Mouse (Mus musculus) hematopoietic stem cell, adult 5-6 weeks (primary cell): ENCODE data around the gene Atp1a2. TPM values are rescaled to one million over a fixed set of nuclear protein-coding genes. Genes with fewer than 3 reads are reported as not detected.

Experiments used
- ATAC-seq, 2 experiments: fragments of 125-278 bp in 1 of 2; replicated peaks in 1 of 2; 2 replicates each; pipeline ENCODE4 v1.8.0; 2016 to 2017; ENCODE audit warnings: inconsistent platforms in 2 of 2, mild to moderate bottlenecking in 2 of 2, moderate number of reproducible peaks in 2 of 2, low read depth in 1 of 2, moderate TSS enrichment in 1 of 2; ENCODE audit not compliant: low FRiP score in 2 of 2, poor library complexity in 2 of 2, severe bottlenecking in 2 of 2, insufficient read depth in 1 of 2, low TSS enrichment in 1 of 2
- total RNA-seq: library from RNA; stranded (forward); fragments of 172-1452, 232-1000 nt; gene quantifications from 2 replicates; pipeline ENCODE4 v1.2.3, GENCODE M21; 2017

Atp1a2 gene
- total RNA-seq, 1 experiment from 2014 or later, result not detected

DNA sequence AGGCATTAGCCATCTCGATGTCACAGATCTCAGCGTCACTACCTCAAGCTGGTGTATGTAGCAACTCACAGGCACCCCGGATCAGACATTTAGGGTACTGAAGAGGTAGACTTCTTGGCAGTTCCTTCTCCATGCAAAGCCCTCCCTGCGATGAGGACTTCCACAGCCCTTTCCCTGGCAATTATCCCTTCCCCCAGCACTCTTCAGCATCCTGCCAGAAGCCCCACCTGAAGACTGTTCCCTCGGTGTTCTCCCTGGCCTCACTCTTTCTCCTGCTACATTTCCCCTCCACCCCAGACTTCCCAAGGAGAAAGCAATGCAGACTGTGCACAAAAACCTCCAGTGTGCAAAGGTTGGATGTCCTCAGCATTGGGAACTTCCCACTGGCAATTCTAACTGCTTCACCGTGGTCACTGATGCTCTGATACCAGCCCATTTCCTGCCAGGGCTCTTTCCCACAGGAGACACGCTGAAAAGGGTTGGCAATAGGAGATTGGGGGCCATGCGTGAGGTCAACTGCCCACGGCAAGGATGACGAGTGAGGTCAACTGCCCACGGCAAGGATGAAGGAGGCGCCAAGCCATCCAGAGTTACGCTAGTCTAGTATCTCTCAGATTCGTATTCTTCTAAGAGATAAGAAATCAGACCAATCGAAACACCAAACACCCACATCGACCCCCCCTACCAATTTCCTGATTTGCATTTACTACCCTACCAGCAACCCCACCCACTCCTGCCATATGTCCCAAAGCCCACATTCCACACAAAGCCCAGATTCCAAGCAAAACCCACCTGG, 29.5 kb upstream of the Atp1a2 start:
- ATAC-seq, result no peak

- no peak for ATAC-seq
These were observed 28.8 kb upstream of the Atp1a2 start for GRCm38 (mm10) chr1:172326684-172327083.

DNA sequence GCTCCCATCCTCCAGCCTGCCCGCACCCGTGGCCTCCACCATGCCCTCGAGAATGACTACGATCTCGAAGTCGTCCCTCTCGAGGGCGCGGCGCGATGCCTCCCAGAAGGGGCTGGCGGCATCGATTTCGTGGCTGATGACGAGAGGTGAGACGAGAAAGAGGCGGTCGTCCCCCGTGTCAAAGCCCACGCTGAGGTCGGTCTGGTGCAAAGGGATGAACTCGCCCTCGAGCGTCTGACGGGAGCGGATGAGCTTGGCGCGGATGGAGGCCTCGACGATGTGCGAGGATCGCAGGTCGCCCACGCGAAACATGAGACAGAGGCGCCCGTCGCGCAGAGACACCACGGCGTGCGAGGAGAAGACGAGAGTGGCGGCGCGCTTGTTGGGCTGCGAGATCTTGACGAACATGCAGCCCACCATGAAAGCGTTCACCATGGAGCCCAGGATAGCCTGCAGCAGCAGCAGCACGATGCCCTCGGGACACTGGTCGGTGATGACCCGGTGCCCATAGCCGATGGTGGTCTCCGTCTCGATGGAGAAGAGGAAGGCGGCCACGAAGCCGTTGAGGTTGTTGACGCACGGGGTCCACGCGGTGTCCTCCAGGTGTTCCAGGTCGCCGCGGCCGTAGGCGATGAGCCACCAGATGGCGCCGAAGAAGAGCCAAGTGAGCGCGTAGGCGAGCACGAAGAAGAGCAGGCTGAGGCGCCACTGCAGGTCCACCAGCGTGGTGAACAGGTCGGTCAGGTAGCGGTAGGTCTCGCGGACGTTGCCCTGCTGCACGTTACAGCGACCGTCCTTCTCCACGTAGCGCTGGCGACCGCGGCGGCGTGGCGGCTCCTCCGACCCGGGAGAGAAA, 28.0 kb upstream of the Atp1a2 start:
- ATAC-seq, result peak; percentile 72 to 84

DNA sequence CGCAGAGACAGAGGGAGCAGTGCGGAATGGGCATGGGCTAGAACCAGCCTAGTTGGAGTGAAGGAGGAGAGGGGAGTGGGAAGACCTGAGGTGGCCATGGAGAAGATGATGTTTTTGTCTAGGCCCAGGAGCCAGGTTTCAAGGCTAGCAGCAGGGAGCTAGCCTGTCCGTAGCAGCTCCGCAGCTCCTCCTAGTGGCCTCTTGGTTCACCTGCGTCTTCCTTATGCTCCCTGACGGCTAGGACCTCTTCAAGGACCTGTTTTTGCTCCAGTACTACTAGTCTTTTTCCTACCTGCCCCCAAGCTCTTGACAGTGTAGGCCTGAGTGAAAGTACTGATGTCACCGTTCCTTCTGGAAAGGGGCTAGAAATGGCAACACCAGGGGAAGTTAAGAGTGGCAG, 26.9 kb upstream of the Atp1a2 start:
- ATAC-seq, result peak; percentile 73 to 86

DNA sequence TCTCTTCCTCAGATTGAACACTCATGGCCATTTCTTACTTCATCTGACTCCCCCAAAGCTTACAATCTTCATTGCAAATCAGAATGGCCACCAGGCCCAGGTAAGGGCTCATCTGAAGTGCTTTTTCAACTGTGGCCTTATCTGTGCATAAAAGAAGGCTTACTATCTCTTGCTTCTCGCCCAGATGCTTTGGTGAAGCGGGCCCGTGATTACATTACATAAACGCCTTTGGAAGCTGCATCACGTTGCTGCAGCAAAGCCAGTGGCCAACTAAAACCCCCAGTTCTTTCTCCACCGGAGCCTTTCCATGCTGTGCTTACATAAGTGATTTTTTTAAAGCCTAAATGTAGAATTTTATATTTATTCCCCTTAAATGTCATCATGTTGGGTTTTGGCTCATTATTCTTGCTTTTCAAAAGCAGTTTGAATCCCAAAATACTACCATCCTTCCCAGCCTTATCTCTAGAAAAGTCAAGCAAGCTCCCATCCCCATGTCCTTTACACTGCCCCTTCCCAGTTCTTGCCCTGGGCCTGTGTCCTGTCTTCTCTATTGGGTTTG, 26.0 kb upstream of the Atp1a2 start:
- no peak for ATAC-seq

DNA sequence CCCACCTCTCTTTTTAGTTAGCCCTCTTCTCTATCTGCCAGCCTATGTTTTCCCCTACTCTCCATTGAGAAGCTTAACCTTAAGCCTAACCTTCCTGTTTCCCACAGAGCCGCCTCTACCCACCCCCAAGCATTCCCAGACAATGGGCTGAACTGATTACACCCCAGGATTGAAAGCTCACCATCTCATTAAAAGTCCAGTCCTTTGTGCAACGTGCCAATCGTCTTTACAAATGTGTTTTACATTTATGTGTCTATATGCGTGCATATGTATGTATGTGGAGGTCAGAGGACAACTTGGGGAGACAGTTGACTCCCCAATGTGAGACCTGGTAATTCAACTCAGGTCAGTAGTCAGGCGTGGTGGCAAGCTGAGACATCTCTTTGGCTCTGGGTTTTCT, 25.4 kb upstream of the Atp1a2 start:
- no peak for ATAC-seq

- no peak for ATAC-seq
These were observed 24.9 kb upstream of the Atp1a2 start for GRCm38 (mm10) chr1:172322725-172323124.

- ATAC-seq, result no peak
These were observed 22.1 kb upstream of the Atp1a2 start for GRCm38 (mm10) chr1:172319921-172320411.

- ATAC-seq, result no peak
These were observed 21.5 kb upstream of the Atp1a2 start for GRCm38 (mm10) chr1:172319346-172319745.

DNA sequence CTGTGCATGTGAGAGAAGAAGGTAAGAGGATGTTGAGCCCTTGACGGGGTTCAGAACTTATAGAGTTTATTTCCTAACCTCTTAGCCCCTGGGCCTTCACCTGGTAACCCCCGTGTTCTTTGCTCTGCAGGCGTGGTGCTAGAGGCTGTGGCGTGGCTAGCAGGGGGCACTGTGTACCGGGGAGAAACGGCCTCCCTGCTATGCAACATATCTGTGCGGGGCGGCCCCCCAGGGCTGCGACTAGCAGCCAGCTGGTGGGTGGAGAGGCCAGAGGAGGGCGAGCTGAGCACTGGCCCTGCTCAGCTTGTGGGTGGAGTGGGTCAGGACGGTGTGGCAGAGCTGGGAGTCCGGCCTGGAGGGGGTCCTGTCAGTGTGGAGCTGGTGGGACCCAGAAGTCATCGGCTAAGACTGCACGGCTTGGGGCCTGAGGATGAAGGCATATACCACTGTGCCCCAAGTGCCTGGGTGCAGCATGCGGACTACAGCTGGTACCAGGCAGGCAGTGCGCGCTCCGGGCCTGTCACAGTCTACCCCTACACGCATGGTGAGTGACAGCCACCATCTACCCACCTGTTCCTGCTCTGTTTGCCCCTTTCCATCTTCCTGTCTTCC, 20.7 kb upstream of the Atp1a2 start:
- ATAC-seq, result no peak

DNA sequence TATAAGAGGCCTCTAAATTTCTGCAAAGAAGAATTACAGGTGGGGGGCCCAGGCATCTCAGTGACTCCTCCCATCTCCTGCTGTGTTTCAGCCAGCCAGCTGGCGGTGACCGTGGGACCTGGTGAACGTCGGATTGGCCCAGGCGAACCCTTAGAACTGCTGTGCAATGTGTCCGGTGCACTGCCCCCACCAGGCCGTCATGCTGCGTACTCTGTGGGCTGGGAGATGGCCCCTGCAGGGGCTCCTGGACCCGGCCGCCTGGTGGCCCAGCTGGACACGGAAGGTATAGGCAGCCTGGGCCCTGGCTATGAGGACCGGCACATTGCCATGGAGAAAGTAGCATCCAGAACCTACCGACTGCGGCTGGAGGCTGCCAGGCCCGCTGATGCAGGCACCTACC, 20.1 kb upstream of the Atp1a2 start:
- no peak for ATAC-seq

DNA sequence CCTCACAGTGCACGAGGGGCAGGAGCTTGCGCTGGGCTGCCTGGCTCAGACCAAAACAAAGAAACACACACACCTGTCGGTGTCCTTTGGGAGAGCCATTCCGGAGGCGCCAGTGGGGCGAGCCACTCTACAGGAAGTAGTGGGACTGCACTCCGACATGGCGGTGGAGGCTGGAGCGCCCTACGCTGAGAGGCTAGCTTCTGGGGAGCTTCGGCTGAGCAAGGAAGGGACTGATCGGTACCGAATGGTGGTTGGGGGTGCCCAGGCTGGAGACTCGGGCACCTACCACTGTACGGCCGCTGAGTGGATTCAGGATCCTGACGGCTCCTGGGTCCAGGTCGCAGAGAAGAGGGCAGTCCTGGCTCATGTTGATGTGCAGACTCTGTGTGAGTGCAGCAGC, 19.6 kb upstream of the Atp1a2 start:
- ATAC-seq, result no peak

DNA sequence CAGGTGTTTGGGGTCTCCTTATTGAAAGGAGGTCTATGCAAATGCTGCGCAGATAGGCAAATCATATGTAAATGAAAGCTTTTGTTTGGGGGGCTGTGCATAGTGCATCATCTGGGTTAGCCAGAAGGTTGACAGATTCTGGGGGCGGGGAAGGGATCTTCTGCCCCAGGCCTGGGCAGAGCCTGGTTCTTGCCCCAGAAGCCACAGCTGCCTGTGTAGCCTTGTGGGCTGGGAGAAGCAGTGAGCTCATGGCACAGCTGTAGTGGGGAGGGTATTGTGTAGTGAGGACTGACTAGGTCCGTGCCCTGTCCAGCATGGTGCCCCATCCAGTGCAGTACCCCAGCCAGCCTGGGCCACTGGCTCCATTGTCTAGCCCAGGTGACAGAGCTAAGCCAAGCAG, 17.0 kb upstream of the Atp1a2 start:
- ATAC-seq, result no peak

DNA sequence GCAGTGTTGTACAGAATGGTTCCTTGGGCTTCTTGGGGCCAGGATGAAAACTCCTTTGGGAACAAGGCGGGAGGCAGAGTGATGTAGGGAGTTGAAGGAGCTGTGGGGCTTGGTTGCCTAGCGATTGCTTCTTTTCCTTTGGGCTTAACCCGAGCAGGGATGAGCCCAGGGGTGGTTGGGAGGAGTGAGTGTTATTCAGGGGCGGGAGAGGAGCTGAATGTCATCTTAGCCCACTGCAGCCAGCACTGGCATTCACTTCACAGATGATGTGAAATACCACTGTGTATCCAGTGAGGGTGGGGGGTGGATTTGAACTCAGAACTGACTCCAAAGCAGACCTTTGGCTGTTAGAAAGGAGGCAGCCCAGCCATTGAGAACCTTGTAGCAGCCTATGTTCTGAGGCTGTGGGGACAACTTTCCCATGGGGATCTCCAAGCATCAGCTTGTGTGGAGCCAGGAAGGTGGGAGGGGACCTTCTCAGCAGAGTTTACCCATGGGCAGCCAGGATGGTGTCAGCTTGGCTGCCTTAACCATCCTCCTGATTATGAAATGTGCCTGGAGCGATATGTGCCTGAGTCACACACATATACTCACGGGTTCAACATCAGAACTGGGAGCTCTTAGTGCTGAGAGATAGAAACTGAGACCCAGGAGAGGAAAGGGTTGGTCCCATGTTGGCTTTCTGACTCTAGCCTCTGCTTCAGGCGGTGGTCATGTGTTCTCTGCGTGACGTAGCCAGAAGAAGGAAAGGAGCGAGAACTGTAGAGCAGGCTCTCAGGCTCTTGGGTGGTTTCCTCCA, 15.9 kb upstream of the Atp1a2 start:
- ATAC-seq, result no peak

DNA sequence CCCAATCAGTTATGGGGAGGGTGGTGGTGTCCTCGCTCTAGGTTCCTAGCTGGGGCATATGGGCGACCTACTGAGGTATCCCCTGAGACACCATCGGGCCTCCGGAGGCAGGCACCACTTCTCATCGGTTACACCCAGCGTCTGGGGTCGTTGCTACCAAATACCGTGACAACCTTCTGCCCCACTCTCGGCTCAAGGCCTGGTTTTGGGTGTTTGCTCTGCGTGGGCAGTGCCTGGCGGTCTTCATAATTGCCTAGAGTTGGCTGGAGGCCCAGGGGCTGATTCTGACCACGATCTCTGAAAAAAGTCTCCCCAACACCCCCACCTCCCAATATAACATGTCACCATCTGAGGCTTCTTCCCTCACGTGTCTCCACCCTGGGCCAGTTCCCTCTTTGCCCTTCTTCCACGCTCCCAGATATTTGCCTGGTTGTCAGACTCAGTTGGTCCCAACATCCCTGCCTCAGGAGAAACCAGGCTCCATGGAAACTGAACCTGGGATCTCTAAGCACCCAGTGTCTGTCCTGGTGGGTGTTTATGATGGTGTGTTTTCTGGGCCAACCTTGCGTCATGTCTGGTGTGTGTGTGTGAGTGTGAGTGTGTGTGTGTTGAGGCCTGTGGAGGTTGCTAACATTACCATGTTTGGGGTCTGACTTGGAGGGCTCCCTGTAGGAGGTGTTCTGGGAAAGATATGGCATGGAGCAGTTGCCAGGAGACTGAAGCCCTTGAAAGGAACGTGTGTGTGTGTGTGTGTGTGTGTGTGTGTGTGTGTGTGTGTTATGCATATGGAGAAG, 15.1 kb upstream of the Atp1a2 start:
- no peak for ATAC-seq
